Mouse (Mus musculus): ENCODE results near the gene Nceh1. TPM values are rescaled to one million over a fixed set of nuclear protein-coding genes. Genes with fewer than 3 reads are reported as not detected.

Nceh1 gene
- polyA plus RNA-seq, 1 experiment = 6.2 TPM

- TF ChIP-seq TCF3 (IDR thresholded peaks at IDR 0.05; ENCODE audit: insufficient read length, low read depth) (no peak), POLR2AphosphoS2 (IDR thresholded peaks at IDR 0.05; ENCODE audit: insufficient read length, low read depth) (no peak), MYOG (IDR thresholded peaks at IDR 0.05; ENCODE audit: control insufficient read depth in 1 of 3, insufficient read depth in 1 of 3, insufficient read length in 2 of 3, low read depth in 2 of 3) (no peak), E2F4 (IDR thresholded peaks at IDR 0.05; ENCODE audit: insufficient read depth) (no peak), TCF12 (IDR thresholded peaks at IDR 0.05; ENCODE audit: insufficient read depth, poor library complexity, severe bottlenecking) (no peak), SRF (IDR thresholded peaks at IDR 0.05; ENCODE audit: control insufficient read depth, insufficient read length, low read depth) (no peak), REST (IDR thresholded peaks at IDR 0.05; ENCODE audit: insufficient read depth, insufficient read length) (no peak), MAX (IDR thresholded peaks at IDR 0.05; ENCODE audit: low read depth) (no peak), CEBPB (IDR thresholded peaks at IDR 0.05; ENCODE audit: insufficient read depth, poor library complexity, severe bottlenecking) (no peak), USF1 (IDR thresholded peaks at IDR 0.05; ENCODE audit: low read depth) (no peak), POLR2A (IDR thresholded peaks at IDR 0.05; ENCODE audit: insufficient read length, low read depth) (no peak), MYOD1 (IDR thresholded peaks at IDR 0.05; ENCODE audit: control insufficient read depth in 1 of 3, insufficient read length in 2 of 3, low read depth in 2 of 3) (no peak)
- Histone ChIP-seq H3K27me3 (ENCODE audit: control insufficient read depth, insufficient read depth, insufficient read length) (peaks cover under 1% of the 10 kb centered on the region), H3K4me3 (peak overlapping the region; percentile 5)
Measured at GRCm38 (mm10) chr3:27317288-27318024, 134.7 kb downstream of the Nceh1 start.

GRCm38 (mm10) chr3:27319650-27320049 lies 136.9 kb downstream of the Nceh1 start:
- Histone ChIP-seq H3ac (ENCODE audit: control insufficient read depth, insufficient read length) (no peak overlapping the region), H3K4me2 (ENCODE audit: low read depth) (no peak overlapping the region), H3K4me3 (no peak overlapping the region), H3K36me3 (ENCODE audit: control insufficient read depth, insufficient read depth) (no peaks in the 10 kb centered on the region), H3K27me3 (ENCODE audit: control insufficient read depth, insufficient read depth, insufficient read length) (peaks cover 4% of the 10 kb centered on the region), H3K79me2 (ENCODE audit: control insufficient read depth, insufficient read depth) (no peaks in the 10 kb centered on the region)
- no peak for TF ChIP-seq USF1 (IDR thresholded peaks at IDR 0.05; ENCODE audit: low read depth)
- no peak for TF ChIP-seq SRF (IDR thresholded peaks at IDR 0.05; ENCODE audit: control insufficient read depth, insufficient read length, low read depth)
- no peak for TF ChIP-seq E2F4 (IDR thresholded peaks at IDR 0.05; ENCODE audit: insufficient read depth)
- no peak for TF ChIP-seq REST (IDR thresholded peaks at IDR 0.05; ENCODE audit: insufficient read depth, insufficient read length)
- no peak for TF ChIP-seq MYOD1 (IDR thresholded peaks at IDR 0.05; ENCODE audit: control insufficient read depth in 1 of 3, insufficient read length in 2 of 3, low read depth in 2 of 3)
- TF ChIP-seq POLR2AphosphoS2 (IDR thresholded peaks at IDR 0.05; ENCODE audit: insufficient read length, low read depth) = no peak
- no peak for TF ChIP-seq TCF12 (IDR thresholded peaks at IDR 0.05; ENCODE audit: insufficient read depth, poor library complexity, severe bottlenecking)
- no peak for TF ChIP-seq MAX (IDR thresholded peaks at IDR 0.05; ENCODE audit: low read depth)
- TF ChIP-seq MYOG (IDR thresholded peaks at IDR 0.05; ENCODE audit: control insufficient read depth in 1 of 3, insufficient read depth in 1 of 3, insufficient read length in 2 of 3, low read depth in 2 of 3) = no peak
- TF ChIP-seq POLR2A (IDR thresholded peaks at IDR 0.05; ENCODE audit: insufficient read length, low read depth) = no peak
- no peak for TF ChIP-seq CEBPB (IDR thresholded peaks at IDR 0.05; ENCODE audit: insufficient read depth, poor library complexity, severe bottlenecking)
- no peak for TF ChIP-seq TCF3 (IDR thresholded peaks at IDR 0.05; ENCODE audit: insufficient read length, low read depth)

More at GRCm38 (mm10) chr3:27317288-27318024, 134.7 kb downstream of the Nceh1 start:
- Histone ChIP-seq H3ac (ENCODE audit: control insufficient read depth, insufficient read length) (no peak overlapping the region), H3K36me3 (ENCODE audit: control insufficient read depth, insufficient read depth) (no peaks in the 10 kb centered on the region), H3K79me2 (ENCODE audit: control insufficient read depth, insufficient read depth) (no peaks in the 10 kb centered on the region), H3K4me2 (ENCODE audit: low read depth) (peak overlapping the region; percentile 81)

DNA sequence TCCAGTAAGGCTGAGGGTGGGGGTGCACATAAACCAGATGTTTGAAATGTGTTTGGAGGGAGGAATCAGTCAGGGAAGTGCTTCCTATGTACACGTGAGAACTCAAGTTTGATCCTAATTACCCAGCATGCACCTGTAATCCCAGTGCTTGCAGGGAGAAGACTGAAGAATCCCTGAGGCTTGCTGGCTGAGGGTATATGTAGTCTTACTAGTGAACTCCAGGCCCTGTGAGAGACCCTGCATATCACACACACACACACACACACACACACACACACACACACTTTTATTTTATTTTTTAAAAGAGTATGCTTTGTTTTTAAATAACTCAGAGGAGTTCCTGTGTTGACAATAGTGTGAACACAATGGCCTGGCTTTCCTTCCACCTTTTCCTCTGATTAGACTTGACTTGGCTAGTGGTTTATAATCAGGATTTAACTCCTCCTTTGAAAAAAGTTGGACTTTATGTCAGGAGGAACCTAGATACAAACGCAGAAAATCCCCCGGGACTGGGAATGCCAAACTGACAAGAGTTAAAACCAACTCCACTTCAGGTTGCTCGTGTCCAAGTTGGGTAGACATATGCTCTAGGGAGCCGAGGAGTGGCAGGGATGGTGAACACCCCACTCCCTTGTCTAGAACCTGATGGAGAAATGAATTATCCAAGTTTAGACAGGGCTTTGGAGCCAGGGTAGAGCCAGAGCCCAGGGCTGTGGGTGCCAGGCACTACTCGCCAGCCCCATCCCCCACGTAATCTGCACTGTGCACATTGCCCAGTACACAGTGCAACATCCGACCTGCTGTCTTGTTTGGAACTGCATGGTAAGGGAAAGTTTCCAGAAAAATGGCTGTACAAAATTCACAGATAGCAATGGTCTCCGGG lies 138.1 kb downstream of the Nceh1 start:
- Histone ChIP-seq H3K4me3 (no peak overlapping the region), H3ac (ENCODE audit: control insufficient read depth, insufficient read length) (no peak overlapping the region), H3K27me3 (ENCODE audit: control insufficient read depth, insufficient read depth, insufficient read length) (peaks cover 4% of the 10 kb centered on the region), H3K36me3 (ENCODE audit: control insufficient read depth, insufficient read depth) (no peaks in the 10 kb centered on the region), H3K79me2 (ENCODE audit: control insufficient read depth, insufficient read depth) (no peaks in the 10 kb centered on the region), H3K4me2 (ENCODE audit: low read depth) (no peak overlapping the region)
- TF ChIP-seq SRF (IDR thresholded peaks at IDR 0.05; ENCODE audit: control insufficient read depth, insufficient read length, low read depth) (no peak), TCF12 (IDR thresholded peaks at IDR 0.05; ENCODE audit: insufficient read depth, poor library complexity, severe bottlenecking) (no peak), MYOG (IDR thresholded peaks at IDR 0.05; ENCODE audit: control insufficient read depth in 1 of 3, insufficient read depth in 1 of 3, insufficient read length in 2 of 3, low read depth in 2 of 3) (no peak), TCF3 (IDR thresholded peaks at IDR 0.05; ENCODE audit: insufficient read length, low read depth) (no peak), MAX (IDR thresholded peaks at IDR 0.05; ENCODE audit: low read depth) (no peak), E2F4 (IDR thresholded peaks at IDR 0.05; ENCODE audit: insufficient read depth) (no peak), MYOD1 (IDR thresholded peaks at IDR 0.05; ENCODE audit: control insufficient read depth in 1 of 3, insufficient read length in 2 of 3, low read depth in 2 of 3) (no peak), REST (IDR thresholded peaks at IDR 0.05; ENCODE audit: insufficient read depth, insufficient read length) (no peak), CEBPB (IDR thresholded peaks at IDR 0.05; ENCODE audit: insufficient read depth, poor library complexity, severe bottlenecking) (no peak), USF1 (IDR thresholded peaks at IDR 0.05; ENCODE audit: low read depth) (no peak), POLR2AphosphoS2 (IDR thresholded peaks at IDR 0.05; ENCODE audit: insufficient read length, low read depth) (no peak), POLR2A (IDR thresholded peaks at IDR 0.05; ENCODE audit: insufficient read length, low read depth) (no peak)

DNA sequence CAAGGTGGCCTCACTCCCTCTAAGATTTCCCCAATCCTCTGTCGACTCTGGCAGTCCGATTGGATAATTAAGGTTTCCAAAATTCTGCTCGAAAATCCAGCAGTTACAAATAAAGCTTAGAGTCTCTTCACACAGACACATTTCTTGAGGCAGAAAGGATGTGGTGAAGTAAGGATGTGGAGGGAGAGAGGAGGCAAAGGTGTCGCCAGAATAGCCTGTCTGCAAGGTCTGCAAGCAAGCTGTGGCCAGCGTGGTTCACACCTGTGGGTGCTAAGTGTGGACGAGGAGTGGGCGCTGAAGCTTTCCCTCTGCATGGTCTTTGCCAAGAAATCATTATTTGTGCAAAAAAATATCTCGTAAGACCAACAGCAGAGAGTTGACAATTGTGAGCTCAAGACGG lies 139.8 kb downstream of the Nceh1 start:
- TF ChIP-seq SRF (IDR thresholded peaks at IDR 0.05; ENCODE audit: control insufficient read depth, insufficient read length, low read depth) (no peak), CEBPB (IDR thresholded peaks at IDR 0.05; ENCODE audit: insufficient read depth, poor library complexity, severe bottlenecking) (no peak), E2F4 (IDR thresholded peaks at IDR 0.05; ENCODE audit: insufficient read depth) (no peak), USF1 (IDR thresholded peaks at IDR 0.05; ENCODE audit: low read depth) (no peak), REST (IDR thresholded peaks at IDR 0.05; ENCODE audit: insufficient read depth, insufficient read length) (no peak), TCF3 (IDR thresholded peaks at IDR 0.05; ENCODE audit: insufficient read length, low read depth) (no peak), MYOG (IDR thresholded peaks at IDR 0.05; ENCODE audit: control insufficient read depth in 1 of 3, insufficient read depth in 1 of 3, insufficient read length in 2 of 3, low read depth in 2 of 3) (no peak), TCF12 (IDR thresholded peaks at IDR 0.05; ENCODE audit: insufficient read depth, poor library complexity, severe bottlenecking) (no peak), POLR2A (IDR thresholded peaks at IDR 0.05; ENCODE audit: insufficient read length, low read depth) (no peak), MYOD1 (IDR thresholded peaks at IDR 0.05; ENCODE audit: control insufficient read depth in 1 of 3, insufficient read length in 2 of 3, low read depth in 2 of 3) (no peak), MAX (IDR thresholded peaks at IDR 0.05; ENCODE audit: low read depth) (no peak), POLR2AphosphoS2 (IDR thresholded peaks at IDR 0.05; ENCODE audit: insufficient read length, low read depth) (no peak)
- Histone ChIP-seq H3K4me2 (ENCODE audit: low read depth) (no peak overlapping the region), H3K79me2 (ENCODE audit: control insufficient read depth, insufficient read depth) (no peaks in the 10 kb centered on the region), H3ac (ENCODE audit: control insufficient read depth, insufficient read length) (no peak overlapping the region), H3K27me3 (ENCODE audit: control insufficient read depth, insufficient read depth, insufficient read length) (peaks cover 4% of the 10 kb centered on the region), H3K4me3 (no peak overlapping the region), H3K36me3 (ENCODE audit: control insufficient read depth, insufficient read depth) (no peaks in the 10 kb centered on the region)

Data from myocyte (in vitro differentiated cells).